Mouse (Mus musculus) heart, embryonic 13.5 days (tissue): ENCODE data around the gene Poc1a. TPM values are rescaled to one million over a fixed set of nuclear protein-coding genes. Genes with fewer than 3 reads are reported as not detected.

Source experiments
- ATAC-seq: fragments of 200-750 bp; cut with Nextera tagmentation; 2 replicates; pipeline ENCODE4 v1.8.0; 2017; ENCODE audit warnings: moderate TSS enrichment; ENCODE audit not compliant: insufficient number of reproducible peaks, low FRiP score, low TSS enrichment; ENCODE audit errors: extremely low read depth
- H3K27ac ChIP-seq: fragments of 300-500 bp; sonication (generic); replicated peaks from 2 replicates; pipeline ENCODE4 v1.5.1; 2015; ENCODE audit warnings: moderate library complexity, mild to moderate bottlenecking, inconsistent platforms
- H3K27me3 ChIP-seq: fragments of 300-500 bp; sonication (generic); replicated peaks from 2 replicates; pipeline ENCODE4 v1.6.1; 2015; ENCODE audit warnings: mild to moderate bottlenecking, inconsistent platforms
- H3K36me3 ChIP-seq: fragments of 300-500 bp; sonication (generic); 2 replicates; pipeline ENCODE4 v1.6.1; 2015; ENCODE audit warnings: mild to moderate bottlenecking, inconsistent platforms
- H3K4me1 ChIP-seq: fragments of 300-500 bp; sonication (generic); 2 replicates; pipeline ENCODE4 v1.6.1; 2015; ENCODE audit warnings: inconsistent platforms
- H3K4me2 ChIP-seq: fragments of 300-500 bp; sonication (generic); 2 replicates; pipeline ENCODE4 v1.6.1; 2015; ENCODE audit warnings: inconsistent platforms, mild to moderate bottlenecking, moderate library complexity
- H3K4me3 ChIP-seq: fragments of 300-500 bp; sonication (generic); 2 replicates; pipeline ENCODE4 v1.5.1; 2015; ENCODE audit warnings: moderate library complexity, mild to moderate bottlenecking, inconsistent platforms
- H3K9ac ChIP-seq: fragments of 300-500 bp; sonication (generic); 2 replicates; pipeline ENCODE4 v1.6.1; 2015; ENCODE audit warnings: inconsistent platforms, mild to moderate bottlenecking, moderate library complexity
- H3K9me3 ChIP-seq: fragments of 300-500 bp; sonication (generic); 2 replicates; pipeline ENCODE4 v1.6.1; 2016; ENCODE audit warnings: inconsistent platforms
- WGBS: fragments of 180-500 bp; shearing (Covaris S2); methylation state at CpG from one replicate; pipeline ENCODE4 v1.1.7; 2015; ENCODE audit warnings: mixed read lengths; 5-methylcytosine and 5-hydroxymethylcytosine counted together
- polyA plus RNA-seq: library from polyadenylated mRNA; unstranded; fragments of >200 nt; fragmentation: Nextera tagmentation; extraction: Ambion mirVana; gene quantifications from 2 replicates; pipeline ENCODE4 v1.2.1, GENCODE M21; 2015

Gene Poc1a
- polyA plus RNA-seq, 1 experiment from 2014 or later, result 26.4 TPM

DNA sequence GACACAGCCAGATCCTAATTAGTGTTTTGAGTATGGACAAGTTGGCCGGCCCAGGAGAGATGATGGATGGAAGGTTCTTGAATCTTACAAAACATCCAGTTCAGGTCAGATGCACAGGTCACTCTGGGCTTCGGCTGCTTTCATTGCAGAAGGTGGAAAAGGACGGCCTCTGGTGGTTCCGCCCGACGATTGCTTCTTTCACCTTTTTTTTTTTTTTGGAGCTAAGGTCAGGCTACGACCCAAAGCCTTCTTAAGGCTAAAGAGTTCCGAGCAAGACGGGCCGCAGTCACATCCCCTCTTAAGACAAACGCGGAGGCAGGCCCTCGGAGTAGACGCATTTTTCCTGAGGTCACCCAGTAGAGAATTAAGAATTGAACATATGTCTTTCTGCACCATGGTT lies 475 bp upstream of the Poc1a start:
- WGBS, result under 1% methylated on average over 14 of the region's 14 CpGs
- H3K4me1 ChIP-seq, result peaks cover 17% of the 10 kb centered on the region

DNA sequence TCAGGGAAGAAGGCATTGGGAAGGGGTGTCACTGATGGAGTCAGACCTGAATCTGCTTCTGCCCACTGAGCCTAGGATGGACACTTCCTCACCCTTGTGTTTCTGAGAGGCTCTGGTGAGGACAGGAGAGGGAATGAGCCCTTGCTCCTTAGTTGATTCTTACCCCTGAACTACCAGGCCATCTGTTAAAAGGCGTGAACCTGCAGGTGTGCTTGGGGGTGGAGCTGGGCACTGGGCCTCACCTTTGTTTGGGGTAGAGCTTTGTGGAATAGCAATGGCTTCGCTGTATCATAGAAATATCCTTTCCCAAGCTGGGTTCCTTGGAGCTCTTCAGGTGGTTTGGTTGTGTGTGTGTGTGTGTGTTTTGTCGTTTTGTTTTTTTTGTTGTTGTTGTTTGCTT lies 1.2 kb downstream of the Poc1a start:
- Histone ChIP-seq H3K4me1 (peaks cover 17% of the 10 kb centered on the region), H3K9ac (peak overlapping the region; percentile 85), H3K4me2 (peak overlapping the region; percentile 79), H3K36me3 (peaks cover 42% of the 10 kb centered on the region), H3K4me3 (peak overlapping the region; percentile 75), H3K27me3 (no peaks in the 10 kb centered on the region), H3K9me3 (no peaks in the 10 kb centered on the region), H3K27ac (no peak overlapping the region)
- 76% methylated on average over 3 of the region's 3 CpGs for WGBS
- ATAC-seq, result no peak

More for the DNA sequence above, 475 bp upstream of the Poc1a start:
- Histone ChIP-seq H3K27me3 (no peaks in the 10 kb centered on the region), H3K4me3 (peak overlapping the region; percentile 75), H3K9ac (peak overlapping the region; percentile 85), H3K4me2 (peak overlapping the region; percentile 79), H3K27ac (peak overlapping the region; percentile 80), H3K36me3 (peaks cover 27% of the 10 kb centered on the region), H3K9me3 (no peaks in the 10 kb centered on the region)
- ATAC-seq, result no peak

DNA sequence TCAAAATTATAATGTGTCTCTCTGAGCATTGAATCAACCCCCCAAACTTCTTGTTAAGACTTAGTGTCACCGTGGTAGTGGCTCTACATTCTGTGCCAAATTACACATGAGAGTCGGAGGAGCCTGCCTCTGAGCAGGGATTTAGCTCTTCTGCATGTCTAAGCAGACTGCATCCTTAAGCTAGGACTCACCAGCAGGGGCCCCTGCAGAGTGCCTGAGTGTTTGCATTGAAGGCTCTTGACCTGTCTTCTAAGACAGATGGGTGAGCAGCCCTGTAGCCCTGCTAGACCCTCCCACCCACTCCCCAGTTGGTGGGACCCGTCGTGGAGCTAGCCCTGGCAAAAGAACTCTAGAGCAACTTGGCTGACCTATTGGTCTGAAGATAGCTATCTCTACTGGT lies 6.3 kb downstream of the Poc1a start:
- H3K4me3 ChIP-seq, result no peak overlapping the region
- H3K27me3 ChIP-seq, result no peaks in the 10 kb centered on the region
- 67% methylated on average over 4 of the region's 4 CpGs for WGBS
- ATAC-seq, result no peak
- H3K9me3 ChIP-seq, result no peaks in the 10 kb centered on the region
- H3K4me1 ChIP-seq, result peaks cover 3% of the 10 kb centered on the region
- H3K9ac ChIP-seq, result no peak overlapping the region
- no peak overlapping the region for H3K27ac ChIP-seq
- H3K36me3 ChIP-seq, result peaks cover 75% of the 10 kb centered on the region
- H3K4me2 ChIP-seq, result no peak overlapping the region

DNA sequence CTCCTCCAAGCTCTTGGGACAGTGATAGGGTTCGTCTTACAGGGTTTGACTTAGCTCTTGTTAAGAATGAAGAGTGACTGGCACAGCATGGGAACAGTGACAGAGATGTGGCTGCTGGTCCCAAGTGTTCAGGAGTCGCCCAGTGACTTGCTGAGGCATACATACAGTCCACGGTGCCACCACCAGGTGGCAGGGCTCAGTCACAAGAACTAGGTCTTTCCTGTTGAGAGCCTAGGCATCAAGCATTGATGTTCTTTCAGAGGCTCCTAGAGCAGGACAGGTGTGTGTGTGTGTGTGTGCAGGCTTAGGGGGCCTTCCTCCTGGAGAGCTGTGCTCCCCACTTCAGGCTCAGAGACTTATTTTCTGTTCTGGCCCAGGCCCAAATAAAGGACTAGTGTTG lies 8.0 kb downstream of the Poc1a start:
- peaks cover 63% of the 10 kb centered on the region for H3K36me3 ChIP-seq

DNA sequence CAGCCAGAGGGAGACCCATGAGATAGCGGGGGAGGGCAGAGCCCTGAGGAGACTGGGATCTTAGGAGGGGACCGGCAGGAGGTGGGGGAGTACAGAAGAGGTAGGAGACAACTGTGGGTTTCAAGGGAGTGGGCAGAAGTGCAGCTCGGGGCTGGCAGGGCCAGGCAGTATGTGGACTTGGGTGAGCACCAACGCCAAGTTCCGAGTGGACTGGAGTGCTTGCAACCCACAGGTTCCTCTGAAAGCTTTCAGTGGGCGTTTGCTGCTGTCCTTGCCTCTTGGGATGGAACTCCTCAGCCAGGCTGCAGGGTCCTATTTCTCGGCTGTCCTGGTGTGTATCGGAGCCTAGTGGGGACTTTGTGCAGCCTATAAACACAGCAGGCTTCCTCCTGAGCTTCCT lies 9.0 kb downstream of the Poc1a start:
- Histone ChIP-seq H3K9ac (peak overlapping the region; percentile 21; the same call in 1 of the 2 replicates), H3K4me1 (no peaks in the 10 kb centered on the region), H3K27ac (no peak overlapping the region), H3K4me3 (no peak overlapping the region), H3K4me2 (no peak overlapping the region), H3K27me3 (no peaks in the 10 kb centered on the region), H3K9me3 (no peaks in the 10 kb centered on the region), H3K36me3 (peaks cover 55% of the 10 kb centered on the region)
- WGBS, result 85% methylated on average over 8 of the region's 8 CpGs
- ATAC-seq, result no peak

More for the DNA sequence above, 8.0 kb downstream of the Poc1a start:
- WGBS, result 15% methylated on average over 3 of the region's 3 CpGs
- H3K27me3 ChIP-seq, result no peaks in the 10 kb centered on the region
- H3K4me1 ChIP-seq, result no peaks in the 10 kb centered on the region
- H3K9ac ChIP-seq, result no peak overlapping the region
- no peaks in the 10 kb centered on the region for H3K9me3 ChIP-seq
- ATAC-seq, result no peak
- H3K27ac ChIP-seq, result no peak overlapping the region
- H3K4me3 ChIP-seq, result no peak overlapping the region
- no peak overlapping the region for H3K4me2 ChIP-seq

DNA sequence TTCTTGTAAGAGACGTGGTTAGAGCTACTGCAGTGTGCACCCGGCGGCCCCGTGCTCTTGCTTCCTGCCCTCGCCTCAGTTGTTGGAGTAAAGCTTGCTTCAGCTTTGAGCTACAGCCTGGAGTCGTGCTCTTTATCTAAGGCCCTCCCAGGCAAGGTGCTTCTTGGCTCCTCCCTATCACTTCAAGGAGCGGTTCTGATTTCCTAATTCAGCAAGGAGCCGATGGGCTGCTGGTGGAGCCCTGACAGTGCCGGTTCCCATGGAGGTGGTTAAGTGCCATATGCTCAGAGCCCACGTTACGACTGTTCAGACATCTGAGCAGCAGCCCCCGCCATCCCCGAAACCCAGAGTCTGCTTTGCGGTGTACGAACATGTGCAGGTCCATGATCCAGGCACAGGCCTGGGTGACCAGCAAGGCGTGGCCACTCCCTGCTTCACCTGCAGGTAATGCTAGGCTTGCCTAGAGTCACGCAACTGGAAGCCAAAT lies 9.8 kb downstream of the Poc1a start:
- H3K9ac ChIP-seq, result no peak overlapping the region
- no peak overlapping the region for H3K4me3 ChIP-seq
- no peaks in the 10 kb centered on the region for H3K9me3 ChIP-seq
- 81% methylated on average over 17 of the region's 17 CpGs for WGBS
- H3K4me2 ChIP-seq, result no peak overlapping the region
- ATAC-seq, result no peak
- peaks cover 56% of the 10 kb centered on the region for H3K36me3 ChIP-seq
- H3K27me3 ChIP-seq, result no peaks in the 10 kb centered on the region
- no peak overlapping the region for H3K27ac ChIP-seq
- H3K4me1 ChIP-seq, result no peaks in the 10 kb centered on the region

DNA sequence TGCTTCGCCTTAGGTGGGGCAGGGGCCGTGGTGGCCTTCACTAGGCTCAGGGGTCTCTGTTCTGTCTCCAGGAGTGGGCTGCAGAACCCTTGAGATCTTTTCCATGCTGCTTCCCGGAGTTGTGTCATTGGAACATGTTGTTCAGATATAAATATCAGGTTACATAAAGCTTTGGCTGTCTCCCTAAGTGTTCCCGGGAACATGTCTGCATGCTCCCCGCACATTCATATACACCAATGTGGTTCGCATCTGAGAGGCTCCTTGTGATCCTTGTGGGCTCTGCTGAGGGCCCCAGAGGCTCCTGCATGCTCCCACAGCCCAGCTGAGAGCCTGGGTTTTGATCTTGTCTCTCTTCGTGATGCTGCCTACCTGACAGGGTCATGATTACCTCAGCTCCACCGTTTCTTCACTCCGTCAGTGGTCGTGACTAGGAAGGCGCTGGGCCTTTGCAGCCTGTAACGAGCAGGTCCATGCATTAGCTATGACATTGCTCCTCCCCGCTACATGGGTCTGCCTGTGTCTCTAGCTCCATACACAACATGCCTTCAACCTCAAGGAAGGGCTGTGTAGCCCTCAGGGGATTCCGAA lies 12.8 kb downstream of the Poc1a start:
- Histone ChIP-seq H3K27ac (no peak overlapping the region), H3K36me3 (peaks cover 46% of the 10 kb centered on the region)
- WGBS, result 86% methylated on average over 14 of the region's 14 CpGs

DNA sequence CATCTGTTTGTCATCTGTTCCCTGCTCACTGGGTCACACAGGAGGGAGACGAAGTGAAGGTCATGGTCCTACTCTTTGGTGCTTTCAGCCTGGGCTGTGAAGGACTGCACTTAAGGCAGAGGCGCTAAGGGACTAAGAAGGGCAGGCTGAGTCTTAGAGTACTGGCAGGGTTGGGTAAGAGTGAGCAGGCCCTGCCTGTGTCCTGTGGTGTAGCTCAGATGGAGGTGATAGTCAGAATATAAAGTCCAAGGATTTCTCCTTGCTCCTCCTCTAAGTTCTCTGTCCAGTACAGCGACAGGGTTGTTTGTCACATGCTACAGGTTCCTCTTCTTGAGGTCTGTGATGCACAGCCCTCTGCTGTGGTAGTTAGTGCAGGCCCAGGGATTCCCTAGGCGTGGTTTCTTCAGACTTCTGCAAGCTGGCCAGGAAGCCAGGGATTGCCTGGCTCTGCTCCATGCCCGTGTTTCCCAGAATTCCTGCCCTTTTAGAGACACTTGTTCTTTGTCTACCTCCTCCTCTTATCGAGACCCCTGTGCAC lies 15.8 kb downstream of the Poc1a start:
- Histone ChIP-seq H3K27ac (no peak overlapping the region), H3K4me3 (no peak overlapping the region), H3K9me3 (no peaks in the 10 kb centered on the region), H3K4me1 (peaks cover 13% of the 10 kb centered on the region), H3K27me3 (no peaks in the 10 kb centered on the region), H3K36me3 (peaks cover 40% of the 10 kb centered on the region), H3K4me2 (no peak overlapping the region), H3K9ac (no peak overlapping the region)
- no peak for ATAC-seq
- WGBS, result 73% methylated on average over 6 of the region's 6 CpGs

More for the DNA sequence above, 12.8 kb downstream of the Poc1a start:
- no peaks in the 10 kb centered on the region for H3K27me3 ChIP-seq
- H3K4me3 ChIP-seq, result no peak overlapping the region
- H3K4me2 ChIP-seq, result no peak overlapping the region
- H3K9ac ChIP-seq, result no peak overlapping the region
- ATAC-seq, result no peak
- H3K9me3 ChIP-seq, result no peaks in the 10 kb centered on the region
- H3K4me1 ChIP-seq, result no peaks in the 10 kb centered on the region

DNA sequence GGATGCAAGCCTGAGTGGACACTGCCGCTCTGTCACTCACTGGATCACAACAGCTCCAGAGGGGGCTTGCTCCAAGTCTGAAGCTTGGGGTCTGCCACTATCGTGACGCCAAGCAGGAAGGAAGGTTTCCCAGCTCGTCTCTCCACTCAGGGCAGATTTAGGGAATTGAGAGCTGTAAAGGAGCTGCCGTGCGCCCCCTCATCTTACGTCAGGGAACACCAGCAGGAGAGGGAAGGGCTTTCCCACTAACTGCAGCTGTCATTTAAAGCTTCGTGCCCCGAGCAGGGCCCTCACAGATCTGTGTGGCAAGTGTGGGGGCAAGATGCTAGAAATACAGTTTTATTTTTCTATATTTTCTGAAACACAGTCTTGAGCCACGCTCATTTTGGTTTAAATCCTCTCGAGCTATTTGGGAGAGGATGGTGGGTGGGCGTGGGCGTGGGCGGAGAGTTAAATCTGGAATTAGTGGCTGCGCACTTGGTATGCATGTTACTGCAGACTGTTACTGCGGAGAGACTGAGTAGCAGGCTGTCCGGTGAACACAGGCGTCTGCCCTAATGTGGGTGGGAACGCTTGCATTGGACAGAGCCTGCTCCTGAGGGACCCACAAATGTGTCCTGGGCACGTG lies 19.4 kb downstream of the Poc1a start:
- Histone ChIP-seq H3K4me3 (no peak overlapping the region), H3K9me3 (no peaks in the 10 kb centered on the region), H3K27me3 (no peaks in the 10 kb centered on the region), H3K4me2 (no peak overlapping the region), H3K9ac (peak overlapping the region; percentile 44; the same call in 1 of the 2 replicates), H3K27ac (no peak overlapping the region), H3K4me1 (peaks cover 47% of the 10 kb centered on the region), H3K36me3 (peaks cover 36% of the 10 kb centered on the region)
- no peak for ATAC-seq
- WGBS, result 76% methylated on average over 20 of the region's 20 CpGs

DNA sequence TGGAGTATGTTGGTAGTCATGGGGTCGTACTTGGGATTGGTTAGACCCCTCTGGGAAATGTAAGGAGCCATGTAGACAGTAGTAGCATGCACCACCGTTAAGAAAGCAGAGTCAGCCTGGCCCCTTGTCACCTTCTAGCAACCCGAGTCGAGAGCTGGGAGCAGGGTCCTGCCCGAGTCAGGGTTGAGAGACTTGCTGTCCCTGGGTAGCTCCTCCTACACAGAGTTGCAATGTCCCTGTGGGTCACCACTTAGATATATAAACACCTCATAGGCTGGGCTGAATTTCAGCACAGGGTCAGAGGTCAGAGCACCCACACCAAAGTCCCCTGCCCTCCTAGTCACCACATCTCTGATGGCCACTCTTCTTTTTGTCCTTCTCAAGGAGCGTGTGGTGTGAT lies 20.1 kb downstream of the Poc1a start:
- whole genome bisulfite sequencing, result 74% methylated on average over 6 of the region's 6 CpGs
- ATAC-seq, result no peak
- no peak overlapping the region for H3K9ac ChIP-seq

DNA sequence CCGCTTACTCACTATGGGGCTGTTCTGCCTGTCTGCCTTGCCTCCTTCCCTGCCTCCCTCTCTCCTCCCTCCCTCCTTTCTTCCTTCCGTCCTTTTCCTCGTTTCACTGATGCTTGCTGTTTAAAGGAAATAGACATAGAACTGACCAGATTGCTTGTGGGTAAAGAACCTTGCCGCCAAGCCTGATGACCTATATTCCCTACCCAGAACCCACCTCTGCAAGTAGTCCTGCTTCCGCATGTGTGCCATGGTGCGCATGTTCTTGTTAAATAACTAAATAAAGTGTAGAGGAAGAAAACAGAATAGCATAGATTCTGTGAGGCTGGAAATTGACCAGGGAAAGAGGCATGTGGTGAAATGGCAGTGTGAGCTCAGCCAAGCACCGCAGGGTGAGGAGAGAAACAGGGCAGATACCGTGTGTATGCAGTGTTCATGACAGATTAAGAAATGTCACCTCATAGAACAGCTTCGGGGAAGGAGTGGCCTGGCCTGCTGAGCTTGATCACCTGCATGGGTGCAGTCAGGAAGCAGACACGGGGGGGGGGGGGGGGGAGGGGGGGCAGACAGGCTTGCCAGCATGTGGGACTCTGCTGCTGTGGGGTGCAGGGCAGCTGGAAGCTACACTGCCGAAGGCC lies 20.7 kb downstream of the Poc1a start:
- Histone ChIP-seq H3K4me2 (no peak overlapping the region), H3K27ac (peak overlapping the region; percentile 61), H3K36me3 (peaks cover 23% of the 10 kb centered on the region), H3K9me3 (no peaks in the 10 kb centered on the region), H3K9ac (peak overlapping the region; percentile 50), H3K4me3 (no peak overlapping the region), H3K27me3 (no peaks in the 10 kb centered on the region), H3K4me1 (peaks cover 53% of the 10 kb centered on the region)
- 54% methylated on average over 11 of the region's 11 CpGs for WGBS
- ATAC-seq, result no peak

More for the DNA sequence above, 20.1 kb downstream of the Poc1a start:
- Histone ChIP-seq H3K4me2 (no peak overlapping the region), H3K27ac (no peak overlapping the region), H3K4me1 (peaks cover 53% of the 10 kb centered on the region), H3K27me3 (no peaks in the 10 kb centered on the region), H3K36me3 (peaks cover 29% of the 10 kb centered on the region), H3K9me3 (no peaks in the 10 kb centered on the region), H3K4me3 (no peak overlapping the region)
